Mouse (Mus musculus): ENCODE results near the gene Egfl7. TPM values are rescaled to one million over a fixed set of nuclear protein-coding genes. Genes with fewer than 3 reads are reported as not detected.
A peak's percentile ranks its signal among the peaks of the same experiment; 100 is the strongest.

Egfl7 gene
- polyA plus RNA-seq, 1 experiment from 2014 or later, result 121 TPM

GRCm38 (mm10) chr2:26547481-26547880, 32.3 kb upstream of the Egfl7 start:
- 42% methylated on average over 2 of the region's 2 CpGs for WGBS
- H3K27me3 ChIP-seq (replicated peaks), result no peaks in the 10 kb centered on the region
- H3K4me1 ChIP-seq, result peaks cover 34% of the 10 kb centered on the region; the same call in 1 of the 2 replicates
- no peaks in the 10 kb centered on the region for H3K36me3 ChIP-seq
- no peaks in the 10 kb centered on the region for H3K9me3 ChIP-seq
- H3K9ac ChIP-seq, result no peak overlapping the region
- H3K4me3 ChIP-seq (replicated peaks), result no peak overlapping the region
- peak; percentile 27; the same call in 1 of the 2 replicates for ATAC-seq (ENCODE audit: insufficient read depth, low FRiP score, low read depth)
- H3K27ac ChIP-seq, result peak overlapping the region; percentile 5; the same call in 1 of the 2 replicates
- no peak overlapping the region for H3K4me2 ChIP-seq

GRCm38 (mm10) chr2:26549801-26550200, 30.0 kb upstream of the Egfl7 start:
- Histone ChIP-seq H3K27ac (no peak overlapping the region), H3K4me3 (replicated peaks) (no peak overlapping the region), H3K27me3 (replicated peaks) (no peaks in the 10 kb centered on the region), H3K4me2 (no peak overlapping the region), H3K9ac (no peak overlapping the region), H3K9me3 (no peaks in the 10 kb centered on the region), H3K36me3 (no peaks in the 10 kb centered on the region), H3K4me1 (peaks cover 32% of the 10 kb centered on the region; the same call in 1 of the 2 replicates)
- no peak for ATAC-seq (ENCODE audit: insufficient read depth, low FRiP score, low read depth)
- 55% methylated on average over 10 of the region's 10 CpGs for WGBS

DNA sequence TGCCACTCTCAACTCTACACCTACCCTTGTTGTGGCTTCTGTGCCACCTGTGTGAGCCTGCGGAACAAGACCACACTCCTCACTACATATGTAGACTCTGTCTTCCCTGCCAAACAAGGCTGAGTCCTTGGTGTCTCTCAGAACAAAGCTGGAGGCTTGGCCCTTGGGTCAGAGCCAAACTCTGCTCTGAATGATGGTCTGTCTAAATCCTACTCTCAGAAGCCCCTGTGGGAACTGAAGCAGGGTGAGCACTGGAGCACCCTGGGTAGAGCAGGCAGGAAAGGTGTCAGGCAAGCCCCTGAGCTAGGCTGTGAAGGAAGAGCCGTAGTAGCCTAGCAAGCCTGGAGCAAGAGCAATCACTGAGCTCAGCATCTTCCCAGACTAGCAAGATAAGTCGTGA, 29.6 kb upstream of the Egfl7 start:
- Histone ChIP-seq H3K4me2 (no peak overlapping the region), H3K4me1 (peaks cover 32% of the 10 kb centered on the region; the same call in 1 of the 2 replicates), H3K9ac (no peak overlapping the region), H3K27ac (0 out of 2 replicates have a peak overlapping the region, but pooled peaks have one; percentile 11), H3K27me3 (replicated peaks) (no peaks in the 10 kb centered on the region), H3K9me3 (no peaks in the 10 kb centered on the region), H3K36me3 (no peaks in the 10 kb centered on the region), H3K4me3 (replicated peaks) (no peak overlapping the region)
- WGBS, result 37% methylated on average over 3 of the region's 3 CpGs
- no peak for ATAC-seq (ENCODE audit: insufficient read depth, low FRiP score, low read depth)

DNA sequence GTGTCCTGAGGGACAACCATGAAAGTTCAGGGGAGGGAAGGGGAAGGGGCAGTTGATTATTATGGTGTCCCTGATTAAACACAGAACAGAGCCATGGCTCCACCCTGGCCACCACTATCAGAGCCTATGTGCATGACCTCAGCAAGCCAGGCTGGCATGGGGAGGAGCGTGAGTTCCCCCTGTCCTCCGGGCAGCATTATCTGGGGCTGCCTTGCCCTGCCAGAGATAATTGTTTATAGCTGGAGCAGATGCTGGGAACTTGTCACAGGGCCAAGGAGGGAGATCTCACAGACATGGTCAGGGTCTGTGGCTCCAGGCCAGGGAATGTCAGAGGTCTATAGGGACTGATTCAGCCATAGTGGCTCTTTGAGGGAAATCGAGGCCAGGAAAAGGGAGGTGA, 29.0 kb upstream of the Egfl7 start:
- peak overlapping the region; percentile 46; the same call in 1 of the 2 replicates for H3K27ac ChIP-seq
- H3K4me1 ChIP-seq, result peaks cover 32% of the 10 kb centered on the region; the same call in 1 of the 2 replicates
- 50% methylated on average over 3 of the region's 3 CpGs for WGBS
- no peaks in the 10 kb centered on the region for H3K27me3 ChIP-seq (replicated peaks)
- H3K9ac ChIP-seq, result no peak overlapping the region
- no peak overlapping the region for H3K4me3 ChIP-seq (replicated peaks)
- no peak for ATAC-seq (ENCODE audit: insufficient read depth, low FRiP score, low read depth)
- no peak overlapping the region for H3K4me2 ChIP-seq
- H3K36me3 ChIP-seq, result no peaks in the 10 kb centered on the region
- no peaks in the 10 kb centered on the region for H3K9me3 ChIP-seq

DNA sequence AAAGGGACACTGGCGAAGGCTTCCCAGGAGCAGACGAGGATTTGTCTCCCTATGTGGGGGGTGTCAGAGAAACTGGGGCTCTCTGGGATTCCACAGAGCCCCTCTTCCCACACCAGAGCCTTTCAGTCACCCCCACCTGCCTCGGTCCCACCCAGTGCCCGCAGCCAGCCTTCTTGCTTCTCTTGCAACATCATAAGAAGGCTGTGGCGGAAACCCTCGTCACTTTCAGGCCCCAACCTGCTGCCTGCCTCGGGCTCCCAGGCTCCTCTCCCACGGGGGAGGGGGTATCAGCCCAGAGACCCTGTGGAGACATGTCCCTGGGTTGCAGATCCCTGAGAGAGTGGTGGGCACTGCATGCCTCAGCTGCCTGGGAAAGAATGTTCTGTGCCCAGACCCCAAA, 28.4 kb upstream of the Egfl7 start:
- H3K9ac ChIP-seq, result no peak overlapping the region
- H3K4me1 ChIP-seq, result peaks cover 36% of the 10 kb centered on the region; the same call in 1 of the 2 replicates
- no peak overlapping the region for H3K4me3 ChIP-seq (replicated peaks)
- WGBS, result 58% methylated on average over 8 of the region's 8 CpGs
- H3K36me3 ChIP-seq, result no peaks in the 10 kb centered on the region
- no peak overlapping the region for H3K4me2 ChIP-seq
- H3K9me3 ChIP-seq, result no peaks in the 10 kb centered on the region
- H3K27me3 ChIP-seq (replicated peaks), result no peaks in the 10 kb centered on the region
- H3K27ac ChIP-seq, result peak overlapping the region; percentile 46; the same call in 1 of the 2 replicates
- ATAC-seq (ENCODE audit: insufficient read depth, low FRiP score, low read depth), result no peak

DNA sequence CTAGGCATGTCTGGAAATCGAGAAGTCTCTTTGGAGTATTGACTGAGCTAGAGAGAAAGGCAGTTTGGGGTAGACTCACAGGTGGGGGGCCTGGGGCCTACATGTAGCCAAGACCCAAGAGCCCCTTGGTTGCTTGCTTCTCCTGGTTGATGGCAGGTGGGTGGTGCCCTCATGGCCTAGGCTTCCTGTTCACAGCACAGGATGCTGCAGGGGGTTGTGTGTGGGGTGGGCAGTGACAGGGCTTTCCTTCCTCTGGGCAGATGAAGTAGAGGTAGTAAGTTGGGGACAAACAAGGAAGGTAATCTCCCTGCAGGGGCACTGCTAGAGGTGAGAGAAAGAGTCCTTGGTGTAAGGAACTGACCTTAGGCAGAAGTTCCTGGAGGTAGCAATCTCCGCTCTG, 27.7 kb upstream of the Egfl7 start:
- no peak for ATAC-seq (ENCODE audit: insufficient read depth, low FRiP score, low read depth)
- no peak overlapping the region for H3K27ac ChIP-seq
- H3K4me3 ChIP-seq (replicated peaks), result no peak overlapping the region
- peaks cover 42% of the 10 kb centered on the region; the same call in 1 of the 2 replicates for H3K4me1 ChIP-seq
- no peak overlapping the region for H3K9ac ChIP-seq
- no peaks in the 10 kb centered on the region for H3K27me3 ChIP-seq (replicated peaks)
- H3K9me3 ChIP-seq, result no peaks in the 10 kb centered on the region
- no peaks in the 10 kb centered on the region for H3K36me3 ChIP-seq
- 79% methylated on average over 2 of the region's 2 CpGs for WGBS
- H3K4me2 ChIP-seq, result no peak overlapping the region

GRCm38 (mm10) chr2:26553904-26554303, 25.9 kb upstream of the Egfl7 start:
- Histone ChIP-seq H3K9ac (no peak overlapping the region), H3K27me3 (replicated peaks) (no peaks in the 10 kb centered on the region), H3K27ac (peak overlapping the region; percentile 68), H3K4me2 (no peak overlapping the region), H3K36me3 (no peaks in the 10 kb centered on the region), H3K9me3 (no peaks in the 10 kb centered on the region), H3K4me1 (peaks cover 38% of the 10 kb centered on the region; the same call in 1 of the 2 replicates), H3K4me3 (replicated peaks) (no peak overlapping the region)
- no peak for ATAC-seq (ENCODE audit: insufficient read depth, low FRiP score, low read depth)
- 65% methylated on average over 9 of the region's 9 CpGs for WGBS

- WGBS, result 78% methylated on average over 4 of the region's 4 CpGs
- no peaks in the 10 kb centered on the region for H3K27me3 ChIP-seq (replicated peaks)
Measured at GRCm38 (mm10) chr2:26555076-26555475, 24.7 kb upstream of the Egfl7 start.

DNA sequence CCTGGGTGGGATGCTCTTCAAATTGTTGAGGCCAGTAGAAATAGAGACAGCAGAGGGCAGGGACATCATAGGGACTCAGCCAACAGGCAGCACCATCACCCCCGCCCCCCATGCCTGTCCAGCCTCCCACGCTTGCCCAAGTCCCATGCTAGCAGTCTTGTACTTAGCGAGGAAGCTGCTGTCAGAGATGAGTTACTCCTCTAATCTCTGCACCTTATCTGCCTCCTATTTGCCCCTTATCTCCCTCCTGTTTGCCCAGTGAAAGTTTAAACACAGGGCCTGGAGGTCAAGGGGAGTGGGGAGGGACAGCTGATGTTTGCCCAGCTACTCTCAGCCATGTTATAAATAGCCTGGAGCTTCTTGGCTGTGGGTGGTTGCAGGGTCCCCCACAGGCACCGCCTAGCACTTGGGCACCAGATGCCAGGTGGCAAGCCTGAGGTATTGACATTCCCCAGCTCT, 23.2 kb upstream of the Egfl7 start:
- peak overlapping the region; percentile 23 for H3K27ac ChIP-seq
- peaks cover 31% of the 10 kb centered on the region for H3K4me1 ChIP-seq
- no peak overlapping the region for H3K9ac ChIP-seq
- WGBS, result 30% methylated on average over 4 of the region's 4 CpGs
- ATAC-seq (ENCODE audit: insufficient read depth, low FRiP score, low read depth), result peak; percentile 61
- no peak overlapping the region for H3K4me2 ChIP-seq
- no peaks in the 10 kb centered on the region for H3K36me3 ChIP-seq
- no peak overlapping the region for H3K4me3 ChIP-seq (replicated peaks)
- no peaks in the 10 kb centered on the region for H3K9me3 ChIP-seq
- H3K27me3 ChIP-seq (replicated peaks), result no peaks in the 10 kb centered on the region

More at GRCm38 (mm10) chr2:26555076-26555475, 24.7 kb upstream of the Egfl7 start:
- Histone ChIP-seq H3K4me1 (peaks cover 32% of the 10 kb centered on the region; the same call in 1 of the 2 replicates), H3K9ac (no peak overlapping the region), H3K27ac (0 out of 2 replicates have a peak overlapping the region, but pooled peaks have one; percentile 13), H3K9me3 (no peaks in the 10 kb centered on the region), H3K4me2 (no peak overlapping the region), H3K36me3 (no peaks in the 10 kb centered on the region), H3K4me3 (replicated peaks) (no peak overlapping the region)
- no peak for ATAC-seq (ENCODE audit: insufficient read depth, low FRiP score, low read depth)

GRCm38 (mm10) chr2:26560506-26560905, 19.3 kb upstream of the Egfl7 start:
- 87% methylated on average over 5 of the region's 5 CpGs for WGBS
- H3K4me2 ChIP-seq, result no peak overlapping the region
- H3K36me3 ChIP-seq, result no peaks in the 10 kb centered on the region
- H3K4me3 ChIP-seq (replicated peaks), result no peak overlapping the region
- peaks cover 25% of the 10 kb centered on the region for H3K4me1 ChIP-seq
- no peaks in the 10 kb centered on the region for H3K9me3 ChIP-seq
- no peak for ATAC-seq (ENCODE audit: insufficient read depth, low FRiP score, low read depth)
- H3K27ac ChIP-seq, result no peak overlapping the region
- no peaks in the 10 kb centered on the region for H3K27me3 ChIP-seq (replicated peaks)
- H3K9ac ChIP-seq, result no peak overlapping the region

- Histone ChIP-seq H3K4me3 (replicated peaks) (no peak overlapping the region), H3K9ac (no peak overlapping the region), H3K27me3 (replicated peaks) (no peaks in the 10 kb centered on the region), H3K36me3 (no peaks in the 10 kb centered on the region), H3K9me3 (no peaks in the 10 kb centered on the region), H3K4me2 (no peak overlapping the region), H3K4me1 (peaks cover 21% of the 10 kb centered on the region), H3K27ac (no peak overlapping the region)
- WGBS, result 36% methylated on average over 6 of the region's 6 CpGs
- peak; percentile 61 for ATAC-seq (ENCODE audit: insufficient read depth, low FRiP score, low read depth)
Measured at GRCm38 (mm10) chr2:26561351-26562016, 18.3 kb upstream of the Egfl7 start.

DNA sequence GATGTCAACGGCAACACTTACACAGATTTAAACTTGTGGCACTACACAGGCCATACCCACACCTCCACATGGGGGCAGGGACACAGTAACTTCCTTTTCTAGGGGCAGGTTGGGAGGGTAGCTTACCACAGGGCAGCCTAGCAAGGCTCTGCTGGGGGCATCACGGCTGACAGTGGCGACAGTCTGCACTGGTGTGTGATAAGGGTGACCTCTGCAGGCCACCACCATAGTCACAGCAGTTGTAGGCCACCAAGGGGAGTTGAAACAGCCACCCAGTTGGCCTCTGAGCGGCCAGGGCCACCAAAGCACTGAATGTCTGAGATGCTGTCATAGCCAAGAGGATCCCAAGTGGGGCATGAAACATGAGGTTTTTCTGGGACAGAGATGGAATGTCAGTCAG, 13.6 kb upstream of the Egfl7 start:
- WGBS, result 24% methylated on average over 4 of the region's 4 CpGs
- ATAC-seq (ENCODE audit: insufficient read depth, low FRiP score, low read depth), result no peak; the same call in 1 of the 2 replicates

More for the DNA sequence above, 13.6 kb upstream of the Egfl7 start:
- no peak overlapping the region for H3K9ac ChIP-seq
- H3K27me3 ChIP-seq (replicated peaks), result no peaks in the 10 kb centered on the region
- no peaks in the 10 kb centered on the region for H3K36me3 ChIP-seq
- H3K4me3 ChIP-seq (replicated peaks), result no peak overlapping the region
- no peaks in the 10 kb centered on the region for H3K9me3 ChIP-seq
- H3K27ac ChIP-seq, result no peak overlapping the region
- H3K4me1 ChIP-seq, result peaks cover 3% of the 10 kb centered on the region
- no peak overlapping the region for H3K4me2 ChIP-seq
